Mouse (Mus musculus) right cerebral cortex, adult 2 months (tissue): ENCODE data around the gene Rps15.
A peak's percentile ranks its signal among the peaks of the same experiment; 100 is the strongest.

Experiments
- DNase-seq, 2 experiments: peaks; one replicate each; pipeline ENCODE4 v3.0.0; 2021 to 2022; ENCODE audit warnings: low spot score in 2 of 2

Rps15 gene

GRCm38 (mm10) chr10:80341491-80342304, 49.4 kb downstream of the Rps15 start:
- DNase-seq: no peak

- no peak for DNase-seq
These were observed 50.1 kb downstream of the Rps15 start for GRCm38 (mm10) chr10:80342305-80342748.

- DNase-seq: peak in 1 of 2 experiments; percentile 50
These were observed 50.6 kb downstream of the Rps15 start for GRCm38 (mm10) chr10:80342749-80343424.

DNA sequence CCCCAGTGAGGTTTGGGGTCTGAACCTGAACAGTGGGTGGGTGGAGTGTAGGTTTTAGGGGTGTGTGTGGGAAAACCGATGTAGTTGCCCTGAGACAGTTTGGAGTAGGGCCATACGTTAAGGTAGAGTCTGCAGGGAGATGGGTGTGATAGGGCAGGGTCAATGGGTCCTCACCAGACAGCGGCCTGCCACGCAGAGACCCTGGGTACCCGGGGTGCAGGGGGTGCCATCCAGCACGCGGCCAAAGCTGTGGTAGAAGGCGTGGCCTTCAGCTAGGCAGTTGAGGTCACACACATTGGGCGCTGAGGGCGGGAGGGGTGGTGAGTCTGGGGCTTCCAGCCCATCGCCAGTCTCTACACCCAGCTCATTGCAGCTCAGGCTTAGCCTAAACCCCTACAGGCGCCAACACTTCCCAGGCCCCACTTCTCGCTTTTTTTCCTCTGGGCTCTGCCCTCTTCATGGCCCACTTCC, 51.2 kb downstream of the Rps15 start:
- no peak for DNase-seq
